Mouse (Mus musculus) kidney, embryonic 15.5 days (tissue): ENCODE data around the gene Zbtb17. TPM values are rescaled to one million over a fixed set of nuclear protein-coding genes. Genes with fewer than 3 reads are reported as not detected.

Experiments
- ATAC-seq: fragments of 200-750 bp; cut with Nextera tagmentation; replicated peaks from 2 replicates; pipeline ENCODE4 v1.8.0; 2017; ENCODE audit warnings: moderate TSS enrichment; ENCODE audit not compliant: low FRiP score
- H3K27ac ChIP-seq: fragments of 300-500 bp; sonication (generic); 2 replicates; pipeline ENCODE4 v1.5.1; 2015; ENCODE audit warnings: mild to moderate bottlenecking, inconsistent platforms
- H3K27me3 ChIP-seq: fragments of 300-500 bp; sonication (generic); 2 replicates; pipeline ENCODE4 v1.6.1; 2015; ENCODE audit warnings: inconsistent platforms
- H3K36me3 ChIP-seq: fragments of 300-500 bp; sonication (generic); 2 replicates; pipeline ENCODE4 v1.6.1; 2015; ENCODE audit warnings: inconsistent platforms
- H3K4me1 ChIP-seq: fragments of 300-500 bp; sonication (generic); 2 replicates; pipeline ENCODE4 v1.6.1; 2015; ENCODE audit warnings: inconsistent platforms
- H3K4me2 ChIP-seq: fragments of 300-500 bp; sonication (generic); 2 replicates; pipeline ENCODE4 v1.6.1; 2015; ENCODE audit warnings: moderate library complexity, mild to moderate bottlenecking, inconsistent platforms
- H3K4me3 ChIP-seq: fragments of 300-500 bp; sonication (generic); replicated peaks from 2 replicates; pipeline ENCODE4 v1.5.1; 2015; ENCODE audit warnings: mild to moderate bottlenecking, inconsistent platforms
- H3K9ac ChIP-seq: fragments of 300-500 bp; sonication (generic); 2 replicates; pipeline ENCODE4 v1.6.1; 2015; ENCODE audit warnings: mild to moderate bottlenecking, inconsistent platforms
- H3K9me3 ChIP-seq: fragments of 300-500 bp; sonication (generic); replicated peaks from 2 replicates; pipeline ENCODE4 v1.6.1; 2016; ENCODE audit warnings: inconsistent platforms
- WGBS: fragments of 180-500 bp; shearing (Covaris S2); methylation state at CpG from one replicate; pipeline ENCODE4 v1.1.7; 2015; ENCODE audit warnings: mixed read lengths; 5-methylcytosine and 5-hydroxymethylcytosine counted together
- polyA plus RNA-seq: library from polyadenylated mRNA; unstranded; fragments of >200 nt; fragmentation: Nextera tagmentation; extraction: Ambion mirVana; gene quantifications from 2 replicates; pipeline ENCODE4 v1.2.1, GENCODE M21; 2015

The Zbtb17 gene
- polyA plus RNA-seq, 1 experiment from 2014 or later = 39.8 TPM

- H3K27me3 ChIP-seq = no peaks in the 10 kb centered on the region
- H3K4me3 ChIP-seq = no peak overlapping the region
- 96% methylated on average over 32 of the region's 32 CpGs for WGBS
- peaks cover 7% of the 10 kb centered on the region; the same call in 1 of the 2 replicates for H3K4me1 ChIP-seq
- ATAC-seq = no peak
- H3K9me3 ChIP-seq = no peaks in the 10 kb centered on the region
- H3K4me2 ChIP-seq = no peak overlapping the region
- H3K36me3 ChIP-seq = peaks cover 99% of the 10 kb centered on the region
- no peak overlapping the region for H3K27ac ChIP-seq
- no peak overlapping the region for H3K9ac ChIP-seq
These were observed 34.3 kb downstream of the Zbtb17 start for GRCm38 (mm10) chr4:141478794-141479193.

GRCm38 (mm10) chr4:141479411-141479810 is 35.0 kb downstream of the Zbtb17 start:
- ATAC-seq = no peak
- H3K9me3 ChIP-seq = no peaks in the 10 kb centered on the region
- H3K4me2 ChIP-seq = no peak overlapping the region
- WGBS = 91% methylated on average over 8 of the region's 8 CpGs
- no peak overlapping the region for H3K4me3 ChIP-seq
- H3K27ac ChIP-seq = no peak overlapping the region
- no peaks in the 10 kb centered on the region for H3K27me3 ChIP-seq
- H3K4me1 ChIP-seq = 0 out of 2 replicates have a peak, but pooled peaks cover 4% of the 10 kb centered on the region
- H3K36me3 ChIP-seq = peaks cover 99% of the 10 kb centered on the region
- H3K9ac ChIP-seq = no peak overlapping the region

GRCm38 (mm10) chr4:141484071-141484470 is 39.6 kb downstream of the Zbtb17 start:
- H3K36me3 ChIP-seq = peaks cover 99% of the 10 kb centered on the region
- H3K27me3 ChIP-seq = no peaks in the 10 kb centered on the region
- WGBS = 80% methylated on average over 11 of the region's 11 CpGs
- H3K4me2 ChIP-seq = no peak overlapping the region
- no peaks in the 10 kb centered on the region for H3K4me1 ChIP-seq
- no peak overlapping the region for H3K27ac ChIP-seq
- H3K9me3 ChIP-seq = no peaks in the 10 kb centered on the region
- no peak overlapping the region for H3K9ac ChIP-seq
- no peak overlapping the region for H3K4me3 ChIP-seq
- 0 out of 2 replicates have a peak, but pooled peaks have one; percentile 12 for ATAC-seq

- 97% methylated on average over 11 of the region's 11 CpGs for WGBS
- peaks cover 99% of the 10 kb centered on the region for H3K36me3 ChIP-seq
- H3K4me1 ChIP-seq = no peaks in the 10 kb centered on the region
- H3K27me3 ChIP-seq = no peaks in the 10 kb centered on the region
- no peak for ATAC-seq
- H3K9me3 ChIP-seq = no peaks in the 10 kb centered on the region
- no peak overlapping the region for H3K4me2 ChIP-seq
- no peak overlapping the region for H3K4me3 ChIP-seq
- no peak overlapping the region for H3K27ac ChIP-seq
- H3K9ac ChIP-seq = no peak overlapping the region
These were observed 43.1 kb downstream of the Zbtb17 start for GRCm38 (mm10) chr4:141487581-141487980.

GRCm38 (mm10) chr4:141488670-141489069 is 44.2 kb downstream of the Zbtb17 start:
- H3K36me3 ChIP-seq = peaks cover 99% of the 10 kb centered on the region
- no peaks in the 10 kb centered on the region for H3K4me1 ChIP-seq
- no peaks in the 10 kb centered on the region for H3K9me3 ChIP-seq
- no peak overlapping the region for H3K27ac ChIP-seq
- no peak overlapping the region for H3K4me3 ChIP-seq
- no peak for ATAC-seq
- H3K9ac ChIP-seq = no peak overlapping the region
- no peaks in the 10 kb centered on the region for H3K27me3 ChIP-seq
- WGBS = 89% methylated on average over 4 of the region's 4 CpGs
- no peak overlapping the region for H3K4me2 ChIP-seq

- Histone ChIP-seq H3K27ac (peak overlapping the region; percentile 33; the same call in 1 of the 2 replicates), H3K27me3 (no peaks in the 10 kb centered on the region), H3K9me3 (no peaks in the 10 kb centered on the region), H3K4me2 (no peak overlapping the region), H3K4me1 (peaks cover 30% of the 10 kb centered on the region), H3K9ac (no peak overlapping the region), H3K4me3 (no peak overlapping the region), H3K36me3 (peaks cover 20% of the 10 kb centered on the region)
- WGBS = 61% methylated on average over 4 of the region's 4 CpGs
- ATAC-seq = no peak
These were observed 56.2 kb downstream of the Zbtb17 start for GRCm38 (mm10) chr4:141500637-141501036.

- ATAC-seq = no peak
- Histone ChIP-seq H3K27me3 (no peaks in the 10 kb centered on the region), H3K9me3 (no peaks in the 10 kb centered on the region), H3K4me1 (peaks cover 26% of the 10 kb centered on the region), H3K36me3 (peaks cover 20% of the 10 kb centered on the region), H3K4me2 (no peak overlapping the region), H3K4me3 (no peak overlapping the region), H3K27ac (peak overlapping the region; percentile 33; the same call in 1 of the 2 replicates), H3K9ac (no peak overlapping the region)
- 75% methylated on average over 5 of the region's 5 CpGs for WGBS
These were observed 56.6 kb downstream of the Zbtb17 start for GRCm38 (mm10) chr4:141501058-141501457.

- Histone ChIP-seq H3K9me3 (no peaks in the 10 kb centered on the region), H3K4me3 (no peak overlapping the region), H3K4me2 (no peak overlapping the region), H3K36me3 (peaks cover 15% of the 10 kb centered on the region), H3K27ac (peak overlapping the region; percentile 41; the same call in 1 of the 2 replicates), H3K4me1 (peaks cover 40% of the 10 kb centered on the region), H3K27me3 (no peaks in the 10 kb centered on the region), H3K9ac (no peak overlapping the region)
- ATAC-seq = no peak
- 55% methylated on average over 5 of the region's 5 CpGs for WGBS
These were observed 58.3 kb downstream of the Zbtb17 start for GRCm38 (mm10) chr4:141502723-141503122.

GRCm38 (mm10) chr4:141504471-141504870 is 60.0 kb downstream of the Zbtb17 start:
- Histone ChIP-seq H3K4me1 (peaks cover 40% of the 10 kb centered on the region), H3K4me3 (no peak overlapping the region), H3K9ac (no peak overlapping the region), H3K27me3 (no peaks in the 10 kb centered on the region), H3K27ac (no peak overlapping the region), H3K36me3 (peaks cover 15% of the 10 kb centered on the region), H3K4me2 (no peak overlapping the region), H3K9me3 (no peaks in the 10 kb centered on the region)
- no peak for ATAC-seq
- WGBS = 95% methylated on average over 4 of the region's 4 CpGs

GRCm38 (mm10) chr4:141505810-141506209 is 61.4 kb downstream of the Zbtb17 start:
- H3K4me1 ChIP-seq = peaks cover 32% of the 10 kb centered on the region
- no peaks in the 10 kb centered on the region for H3K9me3 ChIP-seq
- no peaks in the 10 kb centered on the region for H3K27me3 ChIP-seq
- peaks cover 7% of the 10 kb centered on the region; the same call in 1 of the 2 replicates for H3K36me3 ChIP-seq
- H3K9ac ChIP-seq = no peak overlapping the region
- WGBS = 90% methylated on average over 11 of the region's 11 CpGs
- H3K4me2 ChIP-seq = no peak overlapping the region
- ATAC-seq = no peak
- 0 out of 2 replicates have a peak overlapping the region, but pooled peaks have one; percentile 82 for H3K27ac ChIP-seq
- H3K4me3 ChIP-seq = no peak overlapping the region

- H3K36me3 ChIP-seq = peaks cover 7% of the 10 kb centered on the region; the same call in 1 of the 2 replicates
- H3K4me2 ChIP-seq = peak overlapping the region; percentile 20; the same call in 1 of the 2 replicates
- peak; percentile 88 for ATAC-seq
- WGBS = 52% methylated on average over 10 of the region's 10 CpGs
- peak overlapping the region; percentile 82 for H3K27ac ChIP-seq
- H3K4me1 ChIP-seq = peaks cover 26% of the 10 kb centered on the region
- H3K4me3 ChIP-seq = no peak overlapping the region
- no peak overlapping the region for H3K9ac ChIP-seq
- H3K27me3 ChIP-seq = no peaks in the 10 kb centered on the region
- no peaks in the 10 kb centered on the region for H3K9me3 ChIP-seq
These were observed 61.9 kb downstream of the Zbtb17 start for GRCm38 (mm10) chr4:141506352-141506751.

- no peak for ATAC-seq
These were observed 62.4 kb downstream of the Zbtb17 start for GRCm38 (mm10) chr4:141506893-141507292.

GRCm38 (mm10) chr4:141510457-141510856 is 66.0 kb downstream of the Zbtb17 start:
- H3K9ac ChIP-seq = no peak overlapping the region
- 84% methylated on average over 13 of the region's 13 CpGs for WGBS
- no peaks in the 10 kb centered on the region for H3K9me3 ChIP-seq
- H3K4me1 ChIP-seq = peaks cover 29% of the 10 kb centered on the region
- H3K4me2 ChIP-seq = no peak overlapping the region
- peaks cover 3% of the 10 kb centered on the region; the same call in 1 of the 2 replicates for H3K36me3 ChIP-seq
- no peaks in the 10 kb centered on the region for H3K27me3 ChIP-seq
- no peak overlapping the region for H3K4me3 ChIP-seq
- H3K27ac ChIP-seq = no peak overlapping the region
- no peak for ATAC-seq

More at GRCm38 (mm10) chr4:141506893-141507292, 62.4 kb downstream of the Zbtb17 start:
- Histone ChIP-seq H3K4me1 (peaks cover 25% of the 10 kb centered on the region), H3K9ac (no peak overlapping the region), H3K27ac (peak overlapping the region; percentile 82), H3K27me3 (no peaks in the 10 kb centered on the region), H3K4me3 (no peak overlapping the region), H3K36me3 (peaks cover 7% of the 10 kb centered on the region; the same call in 1 of the 2 replicates), H3K4me2 (no peak overlapping the region), H3K9me3 (no peaks in the 10 kb centered on the region)
- WGBS = 76% methylated on average over 10 of the region's 10 CpGs
